Mouse (Mus musculus) heart, embryonic 14.5 days (tissue): Measurements from ENCODE around the gene Fut2. TPM values are rescaled to one million over a fixed set of nuclear protein-coding genes. Genes with fewer than 3 reads are reported as not detected.
"Not testable (repeated sequence)": the region's sequence is repeated elsewhere in the genome, so short reads cannot be mapped to it uniquely, and the experiment has no call there.

Experiments
- ATAC-seq: fragments of 200-750 bp; cut with Nextera tagmentation; 2 replicates; pipeline ENCODE4 v1.8.0; 2017; ENCODE audit warnings: low read depth, moderate TSS enrichment; ENCODE audit not compliant: insufficient number of reproducible peaks, insufficient read depth, low FRiP score
- H3K27ac ChIP-seq, 2 experiments: fragments of 200-500 bp in 1 of 2; fragments of 300-500 bp in 1 of 2; sonication (generic) in 1 of 2; replicated peaks in 1 of 2; 2 replicates each; pipeline ENCODE4 v1.5.1; 2012 to 2014; ENCODE audit warnings: low read depth in 2 of 2, low read length in 2 of 2, control low read depth in 1 of 2, mild to moderate bottlenecking in 1 of 2, mixed read lengths in 1 of 2; ENCODE audit not compliant: control insufficient read depth in 1 of 2, insufficient read depth in 1 of 2
- H3K27me3 ChIP-seq: fragments of 300-500 bp; sonication (generic); 2 replicates; pipeline ENCODE4 v1.6.1; 2014; ENCODE audit warnings: mild to moderate bottlenecking, low read length, control low read depth; ENCODE audit not compliant: control insufficient read depth, insufficient read depth
- H3K36me3 ChIP-seq: fragments of 300-500 bp; sonication (generic); 2 replicates; pipeline ENCODE4 v1.6.1; 2014; ENCODE audit warnings: mild to moderate bottlenecking, control low read depth, low read length, mixed read lengths; ENCODE audit not compliant: control insufficient read depth, insufficient read depth
- H3K4me1 ChIP-seq, 2 experiments: fragments of 200-500 bp in 1 of 2; fragments of 300-500 bp in 1 of 2; sonication (generic) in 1 of 2; 2 replicates each; pipeline ENCODE4 v1.6.1; 2012 to 2014; ENCODE audit warnings: low read length in 2 of 2, control low read depth in 1 of 2, mixed read lengths in 1 of 2; ENCODE audit not compliant: control insufficient read depth in 2 of 2, insufficient read depth in 2 of 2
- H3K4me2 ChIP-seq: fragments of 300-500 bp; sonication (generic); 2 replicates; pipeline ENCODE4 v1.6.1; 2014; ENCODE audit warnings: mild to moderate bottlenecking, low read length
- H3K4me3 ChIP-seq, 2 experiments: fragments of 200-500 bp in 1 of 2; fragments of 300-500 bp in 1 of 2; sonication (generic) in 1 of 2; 2 replicates each; pipeline ENCODE4 v1.5.1; 2012 to 2014; ENCODE audit warnings: low read length in 2 of 2, mild to moderate bottlenecking in 2 of 2, control low read depth in 1 of 2, low read depth in 1 of 2, moderate library complexity in 1 of 2; ENCODE audit not compliant: control insufficient read depth in 1 of 2, insufficient read depth in 1 of 2
- H3K9ac ChIP-seq: fragments of 300-500 bp; sonication (generic); 2 replicates; pipeline ENCODE4 v1.6.1; 2014; ENCODE audit warnings: mild to moderate bottlenecking, low read length
- H3K9me3 ChIP-seq: fragments of 300-500 bp; sonication (generic); 2 replicates; pipeline ENCODE4 v1.6.1; 2016; ENCODE audit warnings: low read length, control low read depth; ENCODE audit not compliant: control insufficient read depth
- WGBS: fragments of 180-500 bp; shearing (Covaris S2); extraction: QIAGEN DNeasy Blood & Tissue Kit; methylation state at CpG from one replicate; pipeline ENCODE4 v1.1.7; 2014; 5-methylcytosine and 5-hydroxymethylcytosine counted together
- polyA plus RNA-seq: library from polyadenylated mRNA; unstranded; fragments of >200 nt; fragmentation: Nextera tagmentation; extraction: Ambion mirVana; gene quantifications from 2 replicates; pipeline ENCODE4 v1.2.1, GENCODE M21; 2014

Fut2 gene
- polyA plus RNA-seq, 1 experiment from 2014 or later = 2.4 TPM

DNA sequence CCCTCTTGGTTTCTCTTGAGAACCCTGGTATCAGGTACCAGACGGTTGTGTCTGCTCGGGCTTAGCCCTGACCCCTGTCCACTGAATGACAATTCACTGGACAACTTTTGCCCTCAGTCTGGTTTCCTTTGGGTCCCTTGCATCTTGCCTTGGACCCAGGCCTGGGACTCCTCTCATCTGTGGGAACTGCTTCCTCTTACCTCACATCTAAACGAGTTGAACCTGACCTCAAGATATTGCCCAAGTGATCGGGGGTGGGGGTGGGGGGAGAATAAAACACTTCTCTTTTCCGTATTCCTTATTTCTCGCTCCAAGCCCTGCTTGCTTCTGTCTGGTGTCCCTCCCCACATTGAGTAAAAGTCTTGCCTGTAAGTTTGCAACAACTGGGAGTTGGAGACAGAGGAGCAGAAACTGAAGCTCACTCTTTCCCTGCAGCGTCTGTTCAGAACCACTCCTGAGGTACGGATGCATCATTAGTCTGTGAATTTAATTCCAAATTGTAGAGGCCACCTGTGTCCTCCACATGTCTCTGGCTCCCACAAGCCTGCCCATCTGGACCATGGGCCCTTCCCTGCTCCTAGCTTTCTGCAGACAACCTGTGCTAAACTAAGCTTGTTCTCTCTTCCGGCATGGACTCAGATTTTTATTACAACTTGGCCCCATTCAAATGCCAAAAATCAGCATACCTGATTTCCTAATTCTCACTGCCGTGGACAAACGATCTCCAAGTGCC lies 5.3 kb downstream of the Fut2 start:
- WGBS = 79% methylated on average over 11 of the region's 11 CpGs
- Histone ChIP-seq H3K9me3 (peaks cover 7% of the 10 kb centered on the region; the same call in 1 of the 2 replicates), H3K9ac (no peak overlapping the region), H3K4me3 (no peak overlapping the region), H3K27ac (no peak overlapping the region), H3K4me1 (peaks cover 3 to 9% of the 10 kb centered on the region in 2 experiments; a peak in 1 of 4 replicates), H3K4me2 (no peak overlapping the region), H3K36me3 (no peaks in the 10 kb centered on the region), H3K27me3 (no peaks in the 10 kb centered on the region)
- ATAC-seq = no peak

DNA sequence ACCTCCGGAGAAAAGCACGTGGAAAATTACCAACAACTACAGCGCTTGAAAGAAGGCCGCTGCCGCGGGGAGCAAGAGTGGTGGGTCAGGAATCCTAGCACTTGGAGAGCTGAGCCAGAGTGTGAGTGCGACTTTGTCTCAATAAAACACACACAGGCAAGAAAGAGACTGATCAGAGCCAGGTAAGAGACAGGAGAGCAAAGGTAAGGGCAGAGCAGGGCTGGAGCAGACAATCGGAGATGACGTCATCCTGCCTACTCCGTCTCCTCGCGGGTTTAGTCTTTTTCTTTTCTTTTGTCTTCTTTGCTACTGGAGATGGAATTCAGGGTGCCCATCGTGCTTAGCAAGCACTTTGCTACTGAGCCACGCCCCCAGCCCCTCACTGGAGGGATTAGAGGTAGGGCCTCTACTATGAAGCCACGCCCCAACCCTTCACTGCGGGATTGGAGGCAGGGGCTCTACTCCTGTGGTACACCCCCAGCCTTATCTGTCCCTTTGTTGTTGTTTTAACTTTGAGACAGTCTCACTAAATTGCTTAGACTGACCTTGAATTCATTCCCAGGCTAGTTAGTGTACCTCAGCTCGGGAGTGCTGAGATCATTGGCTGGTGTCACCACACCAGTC lies 11.7 kb downstream of the Fut2 start:
- no peak overlapping the region for H3K27ac ChIP-seq
- H3K4me3 ChIP-seq = peak overlapping the region in 1 of 2 experiments; percentile 1; a peak in 1 of 4 replicates
- no peaks in the 10 kb centered on the region for H3K27me3 ChIP-seq
- 26% methylated on average over 17 of the region's 17 CpGs for WGBS
- 0 out of 2 replicates have a peak, but pooled peaks have one; percentile 38 for ATAC-seq
- peaks cover 9 to 14% of the 10 kb centered on the region in 2 experiments; a peak in 3 of 4 replicates for H3K4me1 ChIP-seq
- H3K4me2 ChIP-seq = peak overlapping the region; percentile 57
- no peaks in the 10 kb centered on the region for H3K36me3 ChIP-seq
- 0 out of 2 replicates have a peak overlapping the region, but pooled peaks have one; percentile 21 for H3K9ac ChIP-seq
- H3K9me3 ChIP-seq = peaks cover 7% of the 10 kb centered on the region; the same call in 1 of the 2 replicates

DNA sequence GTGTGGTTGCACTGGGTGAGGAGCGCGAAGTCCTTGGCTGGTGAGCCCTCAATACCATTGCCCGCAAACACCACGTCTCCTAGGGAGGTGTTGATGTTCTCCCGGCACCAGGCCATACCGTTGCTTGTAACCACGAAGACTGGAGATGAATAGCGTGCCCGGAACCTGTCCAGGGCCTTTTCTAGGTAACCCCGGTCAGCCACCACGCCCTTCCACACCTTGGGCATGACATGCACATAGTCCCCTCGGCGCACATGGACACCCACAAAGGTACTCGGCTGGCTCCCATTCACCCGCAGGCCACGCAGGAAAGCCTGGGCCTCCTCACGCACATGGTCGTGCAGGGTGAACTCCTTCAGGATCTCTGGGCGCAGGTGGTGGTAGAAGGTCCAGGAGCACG lies 15.7 kb downstream of the Fut2 start:
- H3K36me3 ChIP-seq, H3K27me3 ChIP-seq, H3K4me3 ChIP-seq, H3K4me2 ChIP-seq, ATAC-seq, H3K9ac ChIP-seq, H3K9me3 ChIP-seq: not testable (repeated sequence)
- WGBS = 95% methylated on average over 19 of the region's 20 CpGs
- Histone ChIP-seq H3K27ac (peak overlapping the region; percentile 87 to 91; a peak in 3 of 4 replicates), H3K4me1 (peaks cover 13 to 20% of the 10 kb centered on the region in 2 experiments)

DNA sequence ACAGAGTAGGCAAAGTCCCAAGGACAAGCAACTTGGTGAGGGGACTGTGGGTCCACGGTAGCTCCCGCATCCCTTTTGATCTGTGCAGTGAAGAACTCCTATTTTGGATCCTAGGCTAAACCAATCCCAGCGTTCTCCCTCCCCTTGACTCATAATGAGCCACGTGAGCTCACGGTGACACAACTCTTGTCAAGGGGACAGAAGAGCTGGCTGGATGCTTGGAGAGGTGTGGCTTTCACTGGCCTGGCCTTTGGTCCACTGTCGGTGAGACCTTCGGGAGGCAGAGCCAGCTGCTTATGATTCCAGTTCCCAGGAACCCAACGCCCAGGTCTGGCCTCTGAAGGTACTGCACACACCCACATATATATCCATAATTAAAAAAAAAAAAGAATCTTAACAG lies 16.8 kb downstream of the Fut2 start:
- ATAC-seq = peak; percentile 74
- H3K9ac ChIP-seq = peak overlapping the region; percentile 39; the same call in 1 of the 2 replicates
- 25% methylated on average over 8 of the region's 8 CpGs for WGBS
- H3K4me1 ChIP-seq = peaks cover 13 to 17% of the 10 kb centered on the region in 2 experiments
- H3K27ac ChIP-seq = peak overlapping the region; percentile 87 to 91
- H3K4me2 ChIP-seq = peak overlapping the region; percentile 43
- no peaks in the 10 kb centered on the region for H3K36me3 ChIP-seq
- H3K9me3 ChIP-seq = no peaks in the 10 kb centered on the region
- no peaks in the 10 kb centered on the region for H3K27me3 ChIP-seq
- no peak overlapping the region for H3K4me3 ChIP-seq

DNA sequence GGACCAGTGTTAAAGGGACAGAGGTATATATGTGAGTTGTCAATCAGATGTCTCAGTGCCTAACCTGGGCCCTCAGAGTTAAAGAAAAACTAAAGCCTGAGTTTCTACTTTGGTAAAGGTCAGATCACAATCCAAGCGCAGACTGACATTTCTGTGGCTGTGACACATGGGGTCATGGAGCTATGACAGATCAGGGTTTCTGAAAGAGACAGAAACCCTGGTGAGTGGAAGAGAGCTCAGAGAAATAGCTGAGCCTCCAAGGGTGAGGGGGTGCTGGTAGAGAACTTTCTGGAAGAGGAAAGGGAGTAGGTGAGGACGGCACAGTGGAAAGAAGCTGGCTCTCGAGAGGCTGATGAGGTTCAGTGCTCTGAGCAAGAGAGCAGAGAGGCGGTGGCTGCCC lies 19.5 kb downstream of the Fut2 start:
- Histone ChIP-seq H3K27me3 (no peaks in the 10 kb centered on the region), H3K9ac (no peak overlapping the region), H3K36me3 (no peaks in the 10 kb centered on the region), H3K4me2 (no peak overlapping the region), H3K27ac (no peak overlapping the region), H3K4me3 (no peak overlapping the region), H3K9me3 (no peaks in the 10 kb centered on the region), H3K4me1 (peaks cover 29 to 34% of the 10 kb centered on the region in 2 experiments)
- ATAC-seq = no peak
- WGBS = 78% methylated on average over 4 of the region's 4 CpGs

GRCm38 (mm10) chr7:45645591-45645971 lies 20.6 kb downstream of the Fut2 start:
- Histone ChIP-seq H3K9me3 (no peaks in the 10 kb centered on the region), H3K4me1 (peaks cover 39 to 45% of the 10 kb centered on the region in 2 experiments), H3K9ac (no peak overlapping the region), H3K4me3 (no peak overlapping the region), H3K36me3 (no peaks in the 10 kb centered on the region), H3K4me2 (no peak overlapping the region), H3K27me3 (no peaks in the 10 kb centered on the region), H3K27ac (no peak overlapping the region)
- 75% methylated on average over 7 of the region's 7 CpGs for WGBS
- ATAC-seq = no peak

DNA sequence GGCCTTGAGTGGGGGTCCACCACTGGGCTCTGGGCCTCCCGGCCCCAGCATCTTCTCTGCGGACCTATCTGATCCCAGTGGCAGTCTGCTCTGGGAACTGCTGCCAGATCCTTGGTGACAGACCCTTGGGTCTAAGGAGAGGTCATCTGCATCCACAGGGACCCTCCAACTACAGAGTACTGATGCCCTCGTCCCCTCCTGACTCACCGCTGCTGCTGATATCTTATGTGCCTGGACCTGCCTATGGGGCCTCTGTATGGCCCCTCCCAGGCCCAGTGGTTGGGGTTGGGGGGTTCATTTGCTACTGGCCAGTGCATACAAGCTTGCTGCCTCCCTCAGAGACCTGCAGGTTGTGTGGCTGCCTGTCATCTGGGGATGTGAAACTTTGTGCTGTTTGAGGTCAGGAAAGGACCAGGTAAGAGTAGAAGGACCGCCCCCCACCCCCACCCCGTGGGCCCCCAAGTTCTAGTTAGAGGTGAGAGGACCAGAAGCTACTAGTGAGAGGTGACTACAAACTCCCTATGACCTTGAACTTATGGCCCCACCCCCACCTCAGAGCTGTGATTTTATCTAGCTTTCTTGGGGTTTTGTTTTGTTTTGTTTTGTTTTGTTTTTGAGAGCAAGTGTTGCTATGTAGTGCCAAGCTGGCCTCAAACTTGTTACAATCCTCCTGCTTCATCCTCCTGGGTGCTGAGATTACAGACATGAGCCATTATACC lies 21.2 kb downstream of the Fut2 start:
- H3K4me3 ChIP-seq = no peak overlapping the region
- H3K36me3 ChIP-seq = no peaks in the 10 kb centered on the region
- WGBS = 76% methylated on average over 6 of the region's 6 CpGs
- H3K27me3 ChIP-seq = no peaks in the 10 kb centered on the region
- 0 out of 2 replicates have a peak overlapping the region, but pooled peaks have one; percentile 42 for H3K9ac ChIP-seq
- peaks cover 37 to 45% of the 10 kb centered on the region in 2 experiments for H3K4me1 ChIP-seq
- no peak overlapping the region for H3K27ac ChIP-seq
- ATAC-seq = no peak
- H3K4me2 ChIP-seq = peak overlapping the region; percentile 80
- H3K9me3 ChIP-seq = no peaks in the 10 kb centered on the region
